Mouse (Mus musculus) forebrain, embryonic 12.5 days (tissue): ENCODE results near the gene Castor1. TPM values are rescaled to one million over a fixed set of nuclear protein-coding genes. Genes with fewer than 3 reads are reported as not detected.

ENCODE experiments used
- ATAC-seq: fragments of 200-750 bp; cut with Nextera tagmentation; 2 replicates; pipeline ENCODE4 v1.8.0; 2017; ENCODE audit warnings: moderate TSS enrichment; ENCODE audit not compliant: low FRiP score
- H3K27ac ChIP-seq: fragments of 300-500 bp; sonication (generic); 2 replicates; pipeline ENCODE4 v1.5.1; 2016; ENCODE audit warnings: mild to moderate bottlenecking
- H3K27me3 ChIP-seq: fragments of 300-500 bp; sonication (generic); 2 replicates; pipeline ENCODE4 v1.6.1; 2016; ENCODE audit warnings: mild to moderate bottlenecking
- H3K36me3 ChIP-seq: fragments of 300-500 bp; sonication (generic); replicated peaks from 2 replicates; pipeline ENCODE4 v1.6.1; 2016; ENCODE audit warnings: mild to moderate bottlenecking
- H3K4me1 ChIP-seq: fragments of 300-500 bp; sonication (generic); 2 replicates; pipeline ENCODE4 v1.6.1; 2016
- H3K4me2 ChIP-seq: fragments of 300-500 bp; sonication (generic); 2 replicates; pipeline ENCODE4 v1.6.1; 2016; ENCODE audit warnings: mild to moderate bottlenecking, moderate library complexity
- H3K4me3 ChIP-seq: fragments of 300-500 bp; sonication (generic); replicated peaks from 2 replicates; pipeline ENCODE4 v1.5.1; 2016; ENCODE audit warnings: mild to moderate bottlenecking
- H3K9ac ChIP-seq: fragments of 300-500 bp; sonication (generic); 2 replicates; pipeline ENCODE4 v1.6.1; 2016; ENCODE audit warnings: mild to moderate bottlenecking
- H3K9me3 ChIP-seq: fragments of 300-500 bp; sonication (generic); 2 replicates; pipeline ENCODE4 v1.6.1; 2016
- WGBS: fragments of 180-500 bp; shearing (Covaris S2); methylation state at CpG from one replicate; pipeline ENCODE4 v1.1.7; 2016; 5-methylcytosine and 5-hydroxymethylcytosine counted together
- polyA plus RNA-seq: library from polyadenylated mRNA; unstranded; fragments of >200 nt; fragmentation: Nextera tagmentation; extraction: Ambion mirVana; gene quantifications from 2 replicates; pipeline ENCODE4 v1.2.1, GENCODE M21; 2016

Castor1 gene
- polyA plus RNA-seq, 1 experiment from 2014 or later, result 2.2 TPM

DNA sequence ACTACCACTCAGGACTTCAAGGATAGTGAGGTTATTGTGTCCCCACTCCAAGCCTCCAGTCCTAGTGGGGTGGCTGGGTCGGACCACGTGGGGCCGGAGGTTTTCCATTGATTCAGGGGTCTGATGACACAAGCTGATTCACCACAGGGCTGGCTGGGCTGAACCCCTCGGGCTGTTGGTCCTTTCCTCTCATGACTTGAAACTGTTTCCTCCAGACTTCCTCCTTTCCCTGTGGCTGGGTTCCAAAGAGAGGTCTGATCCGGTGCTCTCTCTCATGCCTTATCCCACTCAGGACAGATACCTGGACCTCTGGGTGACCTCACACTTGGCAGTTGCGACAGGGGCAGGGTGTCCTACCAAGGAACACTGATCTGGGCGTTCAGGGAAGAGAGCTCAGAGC lies 22.1 kb downstream of the Castor1 start:
- Histone ChIP-seq H3K9ac (no peak overlapping the region), H3K27ac (no peak overlapping the region), H3K4me3 (no peak overlapping the region), H3K9me3 (no peaks in the 10 kb centered on the region), H3K27me3 (no peaks in the 10 kb centered on the region), H3K4me2 (no peak overlapping the region), H3K36me3 (no peaks in the 10 kb centered on the region), H3K4me1 (peaks cover 7% of the 10 kb centered on the region; the same call in 1 of the 2 replicates)
- 77% methylated on average over 7 of the region's 7 CpGs for WGBS
- ATAC-seq, result no peak

DNA sequence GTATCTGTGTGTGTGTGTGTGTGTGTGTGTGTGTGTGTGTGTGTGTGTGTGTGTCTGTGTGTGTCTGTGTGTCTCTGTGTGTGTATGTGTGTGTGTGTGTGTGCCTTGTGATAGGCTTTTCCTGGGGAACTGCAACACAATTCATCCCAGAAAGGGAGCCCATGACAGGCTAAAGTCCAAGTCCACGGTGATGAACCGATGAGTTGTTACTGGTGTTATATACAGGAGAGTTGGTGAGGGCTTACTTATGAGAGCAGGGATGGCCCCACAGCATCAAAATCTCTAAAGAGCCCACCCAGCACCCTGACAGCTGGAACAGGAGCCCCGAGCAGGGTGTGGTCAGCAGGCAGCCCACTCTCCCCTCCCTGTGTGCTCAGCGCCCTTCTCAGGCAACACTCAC lies 23.2 kb downstream of the Castor1 start:
- WGBS, result 87% methylated on average over 4 of the region's 4 CpGs
- Histone ChIP-seq H3K27me3 (no peaks in the 10 kb centered on the region), H3K36me3 (no peaks in the 10 kb centered on the region), H3K9ac (no peak overlapping the region), H3K4me3 (no peak overlapping the region), H3K9me3 (no peaks in the 10 kb centered on the region), H3K27ac (no peak overlapping the region), H3K4me2 (no peak overlapping the region), H3K4me1 (peaks cover 3% of the 10 kb centered on the region; the same call in 1 of the 2 replicates)
- ATAC-seq, result no peak

DNA sequence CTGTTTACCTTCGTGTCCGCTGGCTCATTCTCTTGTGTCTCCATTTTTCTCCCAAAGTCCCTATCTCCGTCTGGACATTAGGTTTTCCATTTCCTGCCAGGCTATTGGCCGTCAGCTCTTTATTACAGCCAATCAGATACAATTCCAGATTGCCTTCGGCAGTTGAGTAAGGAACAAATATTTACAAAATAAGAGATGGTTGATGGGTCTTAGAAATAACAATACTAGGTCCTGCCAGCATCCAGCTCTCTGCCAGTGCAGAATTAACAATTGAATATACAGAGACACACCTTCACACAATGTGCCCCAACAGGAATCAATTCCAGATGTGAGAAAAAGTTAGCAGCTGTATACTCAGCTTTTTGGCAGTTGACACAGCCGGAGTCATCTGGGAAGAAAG lies 28.1 kb downstream of the Castor1 start:
- Histone ChIP-seq H3K4me3 (no peak overlapping the region), H3K27ac (no peak overlapping the region), H3K27me3 (no peaks in the 10 kb centered on the region), H3K9me3 (no peaks in the 10 kb centered on the region), H3K36me3 (no peaks in the 10 kb centered on the region), H3K4me2 (no peak overlapping the region), H3K4me1 (no peaks in the 10 kb centered on the region), H3K9ac (no peak overlapping the region)
- ATAC-seq, result no peak
- 78% methylated on average over 6 of the region's 6 CpGs for WGBS

DNA sequence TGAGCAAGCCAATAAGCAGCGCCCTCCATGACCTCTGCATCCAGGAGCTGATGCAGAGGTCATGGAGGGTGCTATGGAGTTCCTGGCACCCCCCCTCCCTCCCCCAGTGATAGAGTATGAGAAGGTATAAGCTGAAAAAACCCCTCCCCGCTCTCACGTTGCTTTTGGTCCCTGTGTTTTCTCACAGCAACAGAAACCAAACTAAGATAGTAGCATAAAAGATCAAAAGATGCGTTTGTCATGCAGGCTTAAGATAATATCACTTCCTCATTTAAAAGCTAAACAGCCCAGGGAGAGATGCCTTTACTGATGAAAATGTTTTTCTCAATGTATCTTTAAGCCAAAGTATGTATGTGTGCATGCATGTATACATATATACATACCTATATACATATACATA lies 28.6 kb downstream of the Castor1 start:
- ATAC-seq, result no peak
- H3K4me2 ChIP-seq, result no peak overlapping the region
- H3K27me3 ChIP-seq, result no peaks in the 10 kb centered on the region
- no peaks in the 10 kb centered on the region for H3K36me3 ChIP-seq
- 82% methylated on average over 4 of the region's 4 CpGs for WGBS
- H3K9me3 ChIP-seq, result no peaks in the 10 kb centered on the region
- no peak overlapping the region for H3K4me3 ChIP-seq
- H3K9ac ChIP-seq, result no peak overlapping the region
- no peaks in the 10 kb centered on the region for H3K4me1 ChIP-seq
- H3K27ac ChIP-seq, result no peak overlapping the region

DNA sequence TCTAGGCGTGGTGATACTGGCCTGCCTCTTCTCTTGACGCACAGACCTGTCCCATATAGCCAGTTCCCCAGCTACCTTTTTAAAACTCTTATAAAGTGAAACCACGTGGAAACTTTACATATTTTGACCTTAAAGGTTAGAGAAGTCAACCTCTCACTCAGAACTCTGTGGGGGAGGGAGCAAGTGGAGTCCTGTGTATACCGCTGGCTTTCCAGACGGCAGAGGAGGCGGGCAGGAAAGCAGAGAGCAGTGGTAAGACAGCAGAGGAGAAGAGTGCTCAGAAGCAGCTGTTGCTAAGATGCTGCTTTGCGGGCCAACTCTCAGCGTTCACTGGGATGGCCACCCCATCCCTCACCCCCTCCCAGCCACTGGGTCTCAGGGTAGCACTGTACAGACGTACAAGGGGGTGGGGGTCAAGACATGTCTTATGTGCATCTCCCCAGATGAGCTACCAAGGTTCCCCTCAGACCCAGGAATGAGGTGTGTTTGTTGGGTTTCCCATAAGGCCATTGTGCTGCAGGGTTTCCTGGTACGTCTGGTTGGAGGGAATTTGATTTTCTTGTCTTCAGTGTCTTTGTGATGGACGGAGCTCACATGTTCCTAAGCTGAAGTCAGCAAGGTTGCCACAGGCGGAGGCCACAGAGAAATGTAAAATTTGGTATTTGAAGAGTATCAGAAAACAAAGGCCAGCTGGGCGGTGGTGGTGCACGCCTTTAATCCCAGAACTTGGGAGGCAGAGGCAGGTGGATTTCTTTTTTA lies 29.4 kb downstream of the Castor1 start:
- Histone ChIP-seq H3K4me2 (no peak overlapping the region), H3K27ac (no peak overlapping the region), H3K9ac (no peak overlapping the region), H3K9me3 (no peaks in the 10 kb centered on the region), H3K4me3 (no peak overlapping the region), H3K27me3 (no peaks in the 10 kb centered on the region), H3K4me1 (no peaks in the 10 kb centered on the region), H3K36me3 (no peaks in the 10 kb centered on the region)
- WGBS, result 82% methylated on average over 14 of the region's 14 CpGs
- ATAC-seq, result no peak

DNA sequence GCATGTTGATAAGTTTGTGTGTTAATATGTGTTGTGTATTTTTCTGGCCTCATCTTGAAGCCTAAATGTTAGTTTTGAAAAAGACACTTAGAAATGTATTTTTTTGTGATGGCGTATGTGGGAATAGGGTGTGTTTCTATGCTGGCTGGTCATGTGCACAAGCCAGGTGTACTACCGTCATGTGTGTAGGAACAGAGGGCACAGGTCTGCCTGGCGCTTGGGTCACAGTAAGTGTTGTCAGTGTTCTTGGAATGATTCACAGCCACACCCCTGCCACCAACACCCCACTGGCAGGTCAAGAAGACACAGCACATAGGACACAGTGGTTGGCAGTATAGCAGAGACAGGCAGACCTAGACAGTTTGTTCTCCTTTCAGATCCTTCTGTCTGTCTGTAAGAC lies 31.1 kb downstream of the Castor1 start:
- no peaks in the 10 kb centered on the region for H3K4me1 ChIP-seq
- no peaks in the 10 kb centered on the region for H3K27me3 ChIP-seq
- no peak for ATAC-seq
- H3K4me3 ChIP-seq, result no peak overlapping the region
- no peak overlapping the region for H3K9ac ChIP-seq
- no peak overlapping the region for H3K4me2 ChIP-seq
- H3K9me3 ChIP-seq, result no peaks in the 10 kb centered on the region
- 99% methylated on average over 3 of the region's 3 CpGs for WGBS
- H3K27ac ChIP-seq, result no peak overlapping the region
- H3K36me3 ChIP-seq, result no peaks in the 10 kb centered on the region

DNA sequence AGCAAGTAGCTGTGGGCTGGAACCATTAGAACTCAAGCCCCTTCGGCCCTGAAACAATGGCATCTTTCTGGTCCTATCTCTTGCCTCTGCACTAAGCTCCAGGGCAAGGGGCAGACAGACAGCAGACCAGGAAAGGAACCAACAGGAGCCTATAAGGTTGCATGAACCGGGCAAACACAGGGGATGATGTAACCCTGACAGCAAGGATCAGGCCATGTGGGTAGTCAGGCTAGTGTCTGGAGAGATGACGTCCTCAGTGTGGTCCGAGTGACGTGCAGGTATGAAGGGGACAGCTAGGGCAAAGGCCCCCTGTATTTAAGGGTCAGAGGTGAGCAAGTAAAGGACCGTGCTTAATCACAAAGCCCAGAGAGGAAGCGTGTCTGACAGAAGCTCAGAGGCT lies 32.3 kb downstream of the Castor1 start:
- WGBS, result 82% methylated on average over 7 of the region's 7 CpGs
- H3K27ac ChIP-seq, result no peak overlapping the region
- no peak for ATAC-seq
- H3K27me3 ChIP-seq, result no peaks in the 10 kb centered on the region
- no peaks in the 10 kb centered on the region for H3K36me3 ChIP-seq
- no peaks in the 10 kb centered on the region for H3K4me1 ChIP-seq
- H3K9me3 ChIP-seq, result no peaks in the 10 kb centered on the region
- H3K9ac ChIP-seq, result no peak overlapping the region
- H3K4me3 ChIP-seq, result no peak overlapping the region
- H3K4me2 ChIP-seq, result no peak overlapping the region

DNA sequence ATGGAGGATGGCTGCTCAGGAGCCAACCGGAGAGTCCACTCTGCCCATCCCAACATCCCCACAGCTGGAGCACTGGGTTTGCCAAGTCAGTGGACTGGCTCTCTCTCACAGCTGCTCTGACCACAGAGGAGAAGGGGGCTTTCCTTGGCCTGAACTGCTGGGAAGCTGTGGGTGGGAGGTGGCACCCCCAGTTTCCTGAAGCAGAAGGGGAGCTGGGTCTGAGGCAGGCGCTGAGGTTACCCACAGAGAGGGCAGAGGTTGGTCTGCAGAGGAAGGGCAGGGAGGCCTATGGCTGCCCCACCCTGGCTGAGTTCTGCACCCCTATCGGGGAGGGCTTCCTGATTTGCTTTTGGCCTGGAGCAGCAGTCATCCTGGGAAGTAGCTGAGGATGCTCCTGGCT lies 33.4 kb downstream of the Castor1 start:
- ATAC-seq, result no peak
- Histone ChIP-seq H3K9me3 (no peaks in the 10 kb centered on the region), H3K27me3 (no peaks in the 10 kb centered on the region), H3K4me1 (no peaks in the 10 kb centered on the region), H3K36me3 (no peaks in the 10 kb centered on the region), H3K4me2 (no peak overlapping the region), H3K4me3 (no peak overlapping the region), H3K9ac (no peak overlapping the region), H3K27ac (no peak overlapping the region)
- WGBS, result 74% methylated on average over 3 of the region's 3 CpGs

DNA sequence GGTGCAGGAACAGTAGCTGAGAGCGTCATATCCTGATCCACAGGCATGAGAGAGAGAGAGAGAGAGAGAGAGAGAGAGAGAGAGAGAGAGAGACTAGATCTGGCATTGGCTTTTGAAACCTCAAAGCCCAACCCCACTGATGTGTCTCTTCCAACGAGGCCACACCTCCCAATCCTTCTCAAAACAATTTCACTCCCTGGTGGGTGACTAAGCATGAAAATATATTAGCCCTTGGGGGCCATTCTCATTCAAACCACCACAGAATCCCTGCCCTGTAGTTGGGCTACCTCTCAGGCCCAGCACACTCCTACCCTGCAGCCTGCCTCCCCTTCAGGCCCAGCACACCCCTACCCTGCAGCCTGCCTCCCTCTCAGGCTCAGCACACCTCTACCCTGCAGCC lies 34.9 kb downstream of the Castor1 start:
- no peak for ATAC-seq
- no peaks in the 10 kb centered on the region for H3K9me3 ChIP-seq
- H3K4me1 ChIP-seq, result no peaks in the 10 kb centered on the region
- 79% methylated on average over 2 of the region's 2 CpGs for WGBS
- no peak overlapping the region for H3K27ac ChIP-seq
- H3K27me3 ChIP-seq, result 0 out of 2 replicates have a peak, but pooled peaks cover 7% of the 10 kb centered on the region
- H3K36me3 ChIP-seq, result no peaks in the 10 kb centered on the region
- H3K9ac ChIP-seq, result no peak overlapping the region
- H3K4me3 ChIP-seq, result no peak overlapping the region
- H3K4me2 ChIP-seq, result no peak overlapping the region

DNA sequence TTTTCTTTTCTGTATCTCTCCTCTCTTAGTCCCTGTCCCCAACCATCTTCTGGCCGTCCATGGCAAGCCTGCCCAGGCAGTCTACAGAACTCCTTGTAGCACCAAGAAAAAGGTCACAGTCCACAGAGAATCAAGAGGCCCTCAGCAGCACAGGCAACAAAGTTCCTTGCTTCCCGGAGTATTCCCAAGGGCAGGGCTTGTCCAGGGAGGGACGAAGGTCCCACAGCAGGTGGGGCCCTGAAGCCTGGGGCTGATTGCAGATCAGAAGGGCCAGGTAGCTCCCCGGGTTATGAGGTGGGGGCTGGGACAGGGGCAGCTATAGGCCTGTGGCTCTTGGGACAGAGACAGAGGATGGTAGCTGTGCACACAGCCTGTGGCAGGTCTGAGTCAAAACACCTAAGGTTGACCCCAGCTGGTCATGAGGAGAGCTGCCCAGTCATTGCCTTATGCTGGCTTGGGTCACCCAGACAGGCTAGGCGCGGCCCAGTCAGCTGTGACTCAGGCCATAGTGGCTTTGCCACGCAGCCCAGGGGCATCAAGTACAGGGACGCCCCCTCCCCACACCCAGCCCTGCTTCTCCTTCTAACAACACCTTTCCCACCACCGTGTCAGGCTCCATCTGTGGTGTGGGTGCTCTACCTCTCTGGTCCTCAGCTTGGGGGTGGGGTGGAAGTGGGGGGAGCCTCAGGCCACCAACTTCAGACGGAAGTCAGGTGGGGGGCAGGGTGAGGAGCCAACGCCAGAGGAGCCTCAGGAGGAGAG lies 39.0 kb downstream of the Castor1 start, which contains the start of gene Lif:
Gene Lif, plus strand, starts transcription at position 712 of the 762 bp plus-strand sequence.
- Histone ChIP-seq H3K9ac (no peak within 1 kb of the TSS), H3K27ac (no peak within 1 kb of the TSS), H3K4me2 (0 out of 2 replicates have a peak within 1 kb of the TSS, but pooled peaks have one; percentile 35), H3K4me3 (no peak within 1 kb of the TSS), H3K9me3 (no peaks in the 10 kb centered on the region), H3K27me3 (0 out of 2 replicates have a peak, but pooled peaks cover 7% of the 10 kb centered on the region), H3K36me3 (no peaks in the 10 kb centered on the region), H3K4me1 (peaks cover 15% of the 10 kb centered on the region)
- ATAC-seq, result no peak
- WGBS, result 63% methylated on average over 11 of the region's 11 CpGs

DNA sequence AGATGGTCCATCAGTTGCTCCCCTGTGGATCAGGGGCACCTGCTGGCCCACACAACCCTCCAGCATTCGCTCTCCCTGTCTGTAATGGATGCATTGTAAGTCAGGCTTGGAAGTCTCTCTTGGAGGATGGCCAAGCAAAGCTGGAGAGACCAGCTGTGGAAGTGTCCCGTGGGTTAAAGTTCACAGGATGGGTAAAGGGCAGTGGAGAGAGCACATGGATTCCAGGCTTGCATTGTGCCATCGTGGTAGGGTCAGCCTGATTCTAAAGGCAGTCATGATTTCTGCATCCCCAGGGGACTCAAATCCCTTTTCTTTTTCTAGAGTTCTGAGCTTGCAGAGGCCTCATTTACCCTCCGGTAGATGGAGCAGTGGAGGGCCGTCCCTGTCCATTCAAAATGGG lies 39.7 kb downstream of the Castor1 start:
- H3K9me3 ChIP-seq, result no peaks in the 10 kb centered on the region
- H3K4me3 ChIP-seq, result no peak overlapping the region
- H3K4me2 ChIP-seq, result no peak overlapping the region
- H3K9ac ChIP-seq, result no peak overlapping the region
- ATAC-seq, result no peak
- peaks cover 7% of the 10 kb centered on the region; the same call in 1 of the 2 replicates for H3K27me3 ChIP-seq
- H3K27ac ChIP-seq, result no peak overlapping the region
- no peaks in the 10 kb centered on the region for H3K36me3 ChIP-seq
- 61% methylated on average over 5 of the region's 5 CpGs for WGBS
- peaks cover 18% of the 10 kb centered on the region for H3K4me1 ChIP-seq

DNA sequence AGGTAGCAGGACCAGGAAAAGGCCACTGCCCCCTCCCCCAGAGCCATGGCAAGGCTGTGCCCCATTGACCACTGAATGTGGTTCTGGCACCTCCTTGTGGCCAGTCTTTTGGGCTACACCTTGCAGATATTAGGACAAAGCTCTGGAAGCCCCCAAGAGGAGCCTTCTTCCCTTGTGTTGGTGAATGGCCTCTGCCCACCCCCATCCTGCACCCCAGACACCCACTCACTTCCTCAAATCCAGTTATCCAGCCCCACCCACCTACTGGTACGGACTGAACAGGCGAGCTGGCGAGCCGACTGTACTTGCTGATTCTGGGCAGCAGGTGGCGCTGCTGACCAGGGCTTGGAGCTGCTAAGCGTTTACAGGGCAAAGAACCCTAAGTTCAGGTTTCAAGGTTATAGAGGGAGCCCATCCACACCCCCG lies 40.6 kb downstream of the Castor1 start:
- H3K4me3 ChIP-seq, result 0 out of 2 replicates have a peak overlapping the region, but pooled peaks have one; percentile 4
- H3K27ac ChIP-seq, result no peak overlapping the region
- H3K36me3 ChIP-seq, result no peaks in the 10 kb centered on the region
- WGBS, result 1% methylated on average over 7 of the region's 7 CpGs
- H3K27me3 ChIP-seq, result peaks cover 16% of the 10 kb centered on the region; the same call in 1 of the 2 replicates
- ATAC-seq, result peak; percentile 80
- no peaks in the 10 kb centered on the region for H3K9me3 ChIP-seq
- H3K4me2 ChIP-seq, result peak overlapping the region; percentile 35
- no peak overlapping the region for H3K9ac ChIP-seq
- peaks cover 22% of the 10 kb centered on the region for H3K4me1 ChIP-seq
